Comparison of ENCODE assay signal across 9 mouse cellular contexts in genomic region chr2:52623461-52623860, GRCm38 (mm10). TPM values are rescaled to one million over a fixed set of nuclear protein-coding genes. Genes with fewer than 3 reads are reported as not detected.
DNase-seq lines count a peak whose midpoint lies in the region; ATAC-seq lines count a peak whose summit lies in the region.
"Had no signal": no experiment of that assay in that cellular context is flagged by ENCODE, and none has a peak within 500 bp of the region (broad histone marks: within the 10 kb centered on the region; RNA-seq: fewer than 3 reads in every experiment).

No protein-coding gene starts in this region.

- H3K27ac ChIP-seq in forebrain, embryonic 10.5 days: peak overlapping the region; percentile 58; the same call in 1 of the 2 replicates
- no peak overlapping the region for H3K27ac ChIP-seq in forebrain, embryonic 16.5 days (ENCODE audit: low read length)
- peak overlapping the region; percentile 80 for H3K27ac ChIP-seq in heart, embryonic 13.5 days (replicated peaks)
- no peak overlapping the region for H3K27ac ChIP-seq in limb, embryonic 13.5 days

- 41% methylated on average over 4 of the region's 4 CpGs for WGBS in forebrain, embryonic 10.5 days
- 41% methylated on average over 4 of the region's 4 CpGs for WGBS in forebrain, embryonic 16.5 days
- WGBS in heart, embryonic 13.5 days: 24% methylated on average over 4 of the region's 4 CpGs
- 36% methylated on average over 4 of the region's 4 CpGs for WGBS in limb, embryonic 13.5 days

- H3K9ac ChIP-seq in forebrain, embryonic 16.5 days (replicated peaks; ENCODE audit: low read depth, low read length): no peak overlapping the region
- H3K9ac ChIP-seq in heart, embryonic 13.5 days: peak overlapping the region; percentile 28; the same call in 1 of the 2 replicates
- H3K9ac ChIP-seq in limb, embryonic 13.5 days: no peak overlapping the region
- H3K9ac ChIP-seq: limb, embryonic 15.5 days had no signal

- H3K9me3 ChIP-seq in forebrain, embryonic 10.5 days: no peaks in the 10 kb centered on the region
- H3K9me3 ChIP-seq in forebrain, embryonic 16.5 days (ENCODE audit: control insufficient read depth, low read length): no peaks in the 10 kb centered on the region
- no peaks in the 10 kb centered on the region for H3K9me3 ChIP-seq in heart, embryonic 13.5 days
- no peaks in the 10 kb centered on the region for H3K9me3 ChIP-seq in limb, embryonic 13.5 days
- H3K9me3 ChIP-seq: limb, embryonic 15.5 days had no signal

- peaks cover 21% of the 10 kb centered on the region for H3K4me1 ChIP-seq in forebrain, embryonic 10.5 days
- H3K4me1 ChIP-seq in forebrain, embryonic 16.5 days (replicated peaks; ENCODE audit: control insufficient read depth, insufficient read depth, low read length): 0 out of 2 replicates have a peak, but pooled peaks cover 2% of the 10 kb centered on the region
- H3K4me1 ChIP-seq in heart, embryonic 13.5 days: peaks cover 32% of the 10 kb centered on the region
- H3K4me1 ChIP-seq in limb, embryonic 13.5 days: peaks cover 14% of the 10 kb centered on the region

- H3K4me2 ChIP-seq in forebrain, embryonic 16.5 days (ENCODE audit: low read length): no peak overlapping the region
- H3K4me2 ChIP-seq in heart, embryonic 13.5 days: no peak overlapping the region
- no peak overlapping the region for H3K4me2 ChIP-seq in limb, embryonic 13.5 days (replicated peaks)
- H3K4me2 ChIP-seq: limb, embryonic 15.5 days had no signal

- no peaks in the 10 kb centered on the region for H3K36me3 ChIP-seq in forebrain, embryonic 10.5 days (replicated peaks)
- H3K36me3 ChIP-seq in forebrain, embryonic 16.5 days (ENCODE audit: control insufficient read depth, insufficient read depth): no peaks in the 10 kb centered on the region
- H3K36me3 ChIP-seq in heart, embryonic 13.5 days: no peaks in the 10 kb centered on the region
- no peaks in the 10 kb centered on the region for H3K36me3 ChIP-seq in limb, embryonic 13.5 days
- H3K36me3 ChIP-seq: limb, embryonic 15.5 days had no signal

- H3K4me3 ChIP-seq in forebrain, embryonic 10.5 days: no peak overlapping the region
- H3K4me3 ChIP-seq in forebrain, embryonic 16.5 days (replicated peaks; ENCODE audit: low read length): no peak overlapping the region
- H3K4me3 ChIP-seq in heart, embryonic 13.5 days: no peak overlapping the region
- no peak overlapping the region for H3K4me3 ChIP-seq in limb, embryonic 13.5 days
- H3K4me3 ChIP-seq: limb, embryonic 15.5 days had no signal

- H3K27me3 ChIP-seq in forebrain, embryonic 10.5 days (ENCODE audit: poor library complexity, severe bottlenecking): no peaks in the 10 kb centered on the region
- H3K27me3 ChIP-seq in forebrain, embryonic 16.5 days (replicated peaks; ENCODE audit: control insufficient read depth, insufficient read depth, low read length): no peaks in the 10 kb centered on the region
- no peaks in the 10 kb centered on the region for H3K27me3 ChIP-seq in heart, embryonic 13.5 days (replicated peaks)
- H3K27me3 ChIP-seq in limb, embryonic 13.5 days: no peaks in the 10 kb centered on the region
- H3K27me3 ChIP-seq: limb, embryonic 15.5 days had no signal

- no peak for DNase-seq in forebrain, embryonic 10.5 days (ENCODE audit: extremely low spot score, low spot score)
- DNase-seq in adipocyte (ENCODE audit: low spot score): peak; percentile 41
- peak; percentile 56 for DNase-seq in testis, postnatal 14 days (ENCODE audit: low spot score)
- no peak for DNase-seq in c-Kit-positive CD71-positive TER-119-positive erythroid progenitor cells, embryonic 14.5 days (ENCODE audit: low spot score)
- no peak for DNase-seq in spleen, adult 12 weeks (ENCODE audit: low spot score)

- ATAC-seq in forebrain, embryonic 16.5 days: no peak
- no peak; the same call in 1 of the 2 replicates for ATAC-seq in heart, embryonic 13.5 days (ENCODE audit: extremely low read depth, insufficient number of reproducible peaks, low FRiP score, low TSS enrichment)
- 0 out of 2 replicates have a peak, but pooled peaks have one; percentile 32 for ATAC-seq in limb, embryonic 13.5 days (ENCODE audit: low FRiP score, low read depth)

RNA-seq across cellular contexts. Expression of gene Cacnb4, which starts 53.2 kb away (rescaled TPM):
- polyA plus RNA-seq in forebrain, embryonic 10.5 days (2016; fragmentation: Nextera tagmentation; extraction: Ambion mirVana): 0.50 and 1.1 TPM in 2 replicates
- polyA plus RNA-seq in forebrain, embryonic 16.5 days (2015; fragmentation: Nextera tagmentation; extraction: Ambion mirVana): 14.1 and 14.7 TPM in 2 replicates
- polyA plus RNA-seq in heart, embryonic 13.5 days (2015; fragmentation: Nextera tagmentation; extraction: Ambion mirVana): 0.34 and 0.41 TPM in 2 replicates
- 1.3 and 1.6 TPM in 2 replicates for polyA plus RNA-seq in limb, embryonic 13.5 days (2015; fragmentation: Nextera tagmentation; extraction: Ambion mirVana)

Comparison
In these comparisons a context has a peak if more than half of its experiments do, and no peak if none do; other contexts are left out.
1. H3K27ac ChIP-seq: peak in forebrain, embryonic 10.5 days (single experiment) and heart, embryonic 13.5 days (single experiment); none in forebrain, embryonic 16.5 days (single experiment) and limb, embryonic 13.5 days (single experiment).
2. DNase-seq: peak in adipocyte (single experiment) and testis, postnatal 14 days (single experiment); none in forebrain, embryonic 10.5 days (single experiment), c-Kit-positive CD71-positive TER-119-positive erythroid progenitor cells, embryonic 14.5 days (single experiment) and spleen, adult 12 weeks (single experiment).